Mouse (Mus musculus) liver, embryonic 13.5 days (tissue): ENCODE measurements around the gene Lcn3. TPM values are rescaled to one million over a fixed set of nuclear protein-coding genes. Genes with fewer than 3 reads are reported as not detected.
"Not testable (repeated sequence)": the region's sequence is repeated elsewhere in the genome, so short reads cannot be mapped to it uniquely, and the experiment has no call there.

Experiments used
- ATAC-seq: fragments of 200-750 bp; cut with Nextera tagmentation; 2 replicates; pipeline ENCODE4 v1.8.0; 2017; ENCODE audit warnings: low read depth, mild to moderate bottlenecking, moderate number of reproducible peaks, moderate library complexity
- DNase-seq: peaks from one replicate; pipeline ENCODE4 v3.0.0; 2022
- H3K27ac ChIP-seq: fragments of 300-500 bp; sonication (generic); 2 replicates; pipeline ENCODE4 v1.5.1; 2015; ENCODE audit warnings: moderate library complexity, mild to moderate bottlenecking, inconsistent platforms
- H3K27me3 ChIP-seq: fragments of 300-500 bp; sonication (generic); 2 replicates; pipeline ENCODE4 v1.6.1; 2015; ENCODE audit warnings: mild to moderate bottlenecking, inconsistent platforms
- H3K36me3 ChIP-seq: fragments of 300-500 bp; sonication (generic); 2 replicates; pipeline ENCODE4 v1.6.1; 2015; ENCODE audit warnings: mild to moderate bottlenecking, inconsistent platforms
- H3K4me1 ChIP-seq: fragments of 300-500 bp; sonication (generic); replicated peaks from 2 replicates; pipeline ENCODE4 v1.6.1; 2015; ENCODE audit warnings: inconsistent platforms
- H3K4me2 ChIP-seq: fragments of 300-500 bp; sonication (generic); 2 replicates; pipeline ENCODE4 v1.6.1; 2015; ENCODE audit warnings: inconsistent platforms, mild to moderate bottlenecking, moderate library complexity
- H3K4me3 ChIP-seq: fragments of 300-500 bp; sonication (generic); replicated peaks from 2 replicates; pipeline ENCODE4 v1.5.1; 2015; ENCODE audit warnings: mild to moderate bottlenecking, inconsistent platforms
- H3K9ac ChIP-seq: fragments of 300-500 bp; sonication (generic); 2 replicates; pipeline ENCODE4 v1.6.1; 2015; ENCODE audit warnings: mild to moderate bottlenecking, inconsistent platforms
- H3K9me3 ChIP-seq: fragments of 300-500 bp; sonication (generic); replicated peaks from 2 replicates; pipeline ENCODE4 v1.6.1; 2016; ENCODE audit warnings: inconsistent platforms
- WGBS: fragments of 180-500 bp; shearing (Covaris S2); methylation state at CpG from one replicate; pipeline ENCODE4 v1.1.7; 2015; ENCODE audit not compliant: insufficient replicate concordance; 5-methylcytosine and 5-hydroxymethylcytosine counted together
- polyA plus RNA-seq: library from polyadenylated mRNA; unstranded; fragments of >200 nt; fragmentation: Nextera tagmentation; extraction: Ambion mirVana; gene quantifications from 2 replicates; pipeline ENCODE4 v1.2.1, GENCODE M21; 2015

The Lcn3 gene
- not detected in 2 replicates for polyA plus RNA-seq

GRCm38 (mm10) chr2:25765269-25765668, at the start of gene Lcn3:
Gene Lcn3, plus strand, starts transcription at chr2:25765569.
- H3K4me3 ChIP-seq, result no peak within 1 kb of the TSS
- H3K27ac ChIP-seq, result no peak within 1 kb of the TSS
- no peaks in the 10 kb centered on the region for H3K9me3 ChIP-seq
- no peak within 1 kb of the TSS for H3K4me2 ChIP-seq
- no peak for DNase-seq
- WGBS, result 37% methylated on average over 2 of the region's 2 CpGs
- no peaks in the 10 kb centered on the region for H3K4me1 ChIP-seq
- H3K36me3 ChIP-seq, result no peaks in the 10 kb centered on the region
- peaks cover 3% of the 10 kb centered on the region; the same call in 1 of the 2 replicates for H3K27me3 ChIP-seq
- H3K9ac ChIP-seq, result no peak within 1 kb of the TSS
- ATAC-seq, result no peak

GRCm38 (mm10) chr2:25717222-25717621, 48.1 kb upstream of the Lcn3 start:
- no peak overlapping the region for H3K9ac ChIP-seq
- DNase-seq (no peak), ATAC-seq (no peak)
- no peaks in the 10 kb centered on the region for H3K27me3 ChIP-seq
- H3K27ac ChIP-seq, result no peak overlapping the region
- no peaks in the 10 kb centered on the region for H3K36me3 ChIP-seq
- no peak overlapping the region for H3K4me2 ChIP-seq
- no peak overlapping the region for H3K4me3 ChIP-seq
- no peaks in the 10 kb centered on the region for H3K9me3 ChIP-seq
- H3K4me1 ChIP-seq, result no peaks in the 10 kb centered on the region

DNA sequence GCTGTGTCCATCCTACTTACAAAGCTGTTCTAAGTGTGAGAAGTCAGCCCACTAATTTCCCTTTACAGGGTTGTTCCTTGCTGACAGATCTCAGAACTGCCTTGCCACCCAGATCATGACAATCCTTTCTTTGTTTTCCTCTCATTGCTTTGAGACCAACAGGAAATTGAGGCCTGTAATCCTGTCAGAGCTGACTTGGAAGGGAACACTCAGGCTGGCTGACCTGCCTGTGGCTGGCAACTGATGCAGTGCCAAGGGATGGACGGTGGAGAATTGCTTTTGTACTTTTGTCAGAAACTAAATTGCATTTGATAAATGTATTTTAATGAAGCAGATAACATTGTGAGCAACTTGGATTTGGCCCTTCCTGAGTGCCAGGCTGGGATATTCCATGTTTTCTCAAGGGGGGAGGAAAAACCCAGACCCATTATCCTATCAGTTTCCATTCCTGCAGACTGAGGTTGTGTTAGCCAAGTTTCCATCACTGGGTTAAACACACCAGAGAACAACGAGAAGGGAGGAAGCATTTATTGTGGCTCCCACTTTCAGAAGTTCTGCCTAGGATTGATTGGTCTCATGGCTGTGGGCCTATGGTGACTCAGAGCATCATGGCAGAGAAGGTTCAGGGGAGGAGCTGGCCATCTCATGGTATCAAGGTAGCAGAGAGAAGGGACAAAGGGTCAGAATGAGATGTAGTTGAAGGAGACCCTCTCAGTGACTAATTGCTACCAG, 32.0 kb upstream of the Lcn3 start:
- Histone ChIP-seq H3K27ac (no peak overlapping the region), H3K4me1 (no peaks in the 10 kb centered on the region), H3K9ac (no peak overlapping the region), H3K4me3 (no peak overlapping the region), H3K27me3 (no peaks in the 10 kb centered on the region), H3K9me3 (no peaks in the 10 kb centered on the region), H3K36me3 (no peaks in the 10 kb centered on the region), H3K4me2 (no peak overlapping the region)
- ATAC-seq, result no peak
- no peak for DNase-seq
- 42% methylated on average over 2 of the region's 2 CpGs for WGBS

- H3K36me3 ChIP-seq, H3K9me3 ChIP-seq, DNase-seq, H3K27ac ChIP-seq, H3K4me1 ChIP-seq, H3K4me2 ChIP-seq, H3K4me3 ChIP-seq, ATAC-seq, H3K27me3 ChIP-seq, H3K9ac ChIP-seq: not testable (repeated sequence)
- WGBS, result 60% methylated on average over 3 of the region's 3 CpGs
Observed at GRCm38 (mm10) chr2:25736709-25737108, 28.7 kb upstream of the Lcn3 start, which contains the start of gene Obp2b. Gene Obp2b, plus strand, starts transcription at chr2:25737009.

- DNase-seq, result no peak
Observed at GRCm38 (mm10) chr2:25741671-25742070, 23.7 kb upstream of the Lcn3 start.

DNA sequence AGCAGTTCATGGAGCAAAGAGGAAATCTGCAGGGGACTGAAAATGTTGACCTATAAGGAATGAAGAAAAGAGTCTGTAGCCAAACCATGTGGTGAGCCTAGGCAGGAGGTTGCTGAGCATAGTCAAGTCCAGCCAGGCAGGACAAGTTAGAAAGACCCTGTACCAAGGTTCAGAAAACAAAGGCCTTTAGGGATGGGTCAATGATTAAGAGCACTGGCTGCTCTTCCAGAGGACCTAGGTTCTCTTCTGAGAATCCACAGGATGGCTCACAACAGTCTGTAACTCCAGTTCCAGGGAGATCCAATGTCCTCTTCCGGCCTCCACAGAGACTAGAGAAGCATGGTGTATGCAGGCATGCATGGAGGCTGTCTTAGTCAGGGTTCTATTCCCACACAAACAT, 11.2 kb upstream of the Lcn3 start:
- no peak overlapping the region for H3K4me3 ChIP-seq
- no peak for ATAC-seq
- H3K36me3 ChIP-seq, result no peaks in the 10 kb centered on the region
- no peaks in the 10 kb centered on the region; the same call in 1 of the 2 replicates for H3K9me3 ChIP-seq
- no peaks in the 10 kb centered on the region for H3K4me1 ChIP-seq
- H3K27ac ChIP-seq, result no peak overlapping the region
- no peaks in the 10 kb centered on the region for H3K27me3 ChIP-seq
- H3K4me2 ChIP-seq, result no peak overlapping the region
- 67% methylated on average over 1 of the region's 1 CpGs for WGBS
- H3K9ac ChIP-seq, result no peak overlapping the region
- DNase-seq, result no peak

More at GRCm38 (mm10) chr2:25741671-25742070, 23.7 kb upstream of the Lcn3 start:
- no peaks in the 10 kb centered on the region for H3K36me3 ChIP-seq
- no peak overlapping the region for H3K4me2 ChIP-seq
- H3K9ac ChIP-seq, result no peak overlapping the region
- no peaks in the 10 kb centered on the region for H3K4me1 ChIP-seq
- 64% methylated on average over 1 of the region's 1 CpGs for WGBS
- no peak overlapping the region for H3K27ac ChIP-seq
- ATAC-seq, result no peak
- no peak overlapping the region for H3K4me3 ChIP-seq
- H3K27me3 ChIP-seq, result no peaks in the 10 kb centered on the region
- peaks cover 7% of the 10 kb centered on the region for H3K9me3 ChIP-seq

DNA sequence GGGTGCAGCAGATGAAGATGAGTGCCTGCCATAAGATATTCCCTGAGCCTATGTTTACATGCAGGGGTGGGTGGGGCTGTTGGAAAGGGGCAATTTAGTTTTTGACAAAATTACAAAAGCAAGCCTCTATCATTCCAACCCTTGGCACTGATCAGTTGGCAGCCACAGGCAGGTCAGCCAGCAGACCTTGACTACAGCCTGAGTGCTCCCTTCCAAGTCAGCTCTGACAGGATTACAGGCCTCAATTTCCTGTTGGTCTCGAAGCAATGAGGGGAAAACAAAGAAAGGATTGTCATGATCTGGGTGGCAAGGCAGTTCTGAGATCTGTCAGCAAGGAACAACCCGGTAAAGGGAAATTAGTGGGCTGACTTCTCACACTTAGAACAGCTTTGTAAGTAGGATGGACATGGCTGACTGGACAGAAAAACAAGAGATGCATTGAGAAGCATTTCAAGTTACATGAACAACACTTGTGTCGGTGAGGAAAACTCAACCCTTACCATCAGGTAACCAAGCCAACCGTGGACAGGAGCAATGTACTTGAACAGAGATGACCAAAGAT, 7.2 kb upstream of the Lcn3 start:
- WGBS, result 51% methylated on average over 4 of the region's 4 CpGs
- Histone ChIP-seq H3K27me3 (no peaks in the 10 kb centered on the region), H3K4me3 (no peak overlapping the region), H3K36me3 (no peaks in the 10 kb centered on the region), H3K9ac (no peak overlapping the region), H3K4me1 (no peaks in the 10 kb centered on the region), H3K4me2 (no peak overlapping the region), H3K27ac (no peak overlapping the region), H3K9me3 (no peaks in the 10 kb centered on the region; the same call in 1 of the 2 replicates)
- DNase-seq (no peak), ATAC-seq (no peak)

DNA sequence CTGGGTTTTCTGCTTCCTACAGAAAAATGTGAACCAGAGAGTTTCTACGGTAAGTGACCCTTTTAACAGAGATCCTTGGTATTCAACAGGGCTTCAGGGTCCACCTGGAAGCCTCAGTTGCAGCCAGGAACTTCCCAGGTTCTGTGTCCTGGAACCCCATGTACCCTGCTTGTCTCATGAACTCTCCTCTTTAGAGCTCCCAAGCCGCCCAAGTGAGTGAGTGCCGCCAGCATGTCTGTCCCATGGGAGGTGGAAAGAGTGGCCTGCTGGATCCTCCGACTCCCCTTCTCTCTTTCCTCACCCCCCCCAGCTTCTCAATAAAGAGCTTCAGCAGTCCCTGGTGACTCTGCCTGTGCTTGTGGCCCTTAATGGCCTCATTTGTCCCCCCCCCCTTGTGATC, 2.4 kb downstream of the Lcn3 start:
- 48% methylated on average over 4 of the region's 4 CpGs for WGBS
- ATAC-seq (no peak), DNase-seq (no peak)
- Histone ChIP-seq H3K4me3 (no peak overlapping the region), H3K9me3 (no peaks in the 10 kb centered on the region), H3K36me3 (no peaks in the 10 kb centered on the region), H3K4me1 (no peaks in the 10 kb centered on the region), H3K27me3 (peaks cover 3% of the 10 kb centered on the region; the same call in 1 of the 2 replicates), H3K9ac (no peak overlapping the region), H3K27ac (no peak overlapping the region), H3K4me2 (no peak overlapping the region)

GRCm38 (mm10) chr2:25773507-25773906, 8.1 kb downstream of the Lcn3 start:
- Histone ChIP-seq H3K36me3 (no peaks in the 10 kb centered on the region), H3K9me3 (no peaks in the 10 kb centered on the region), H3K27ac (no peak overlapping the region), H3K4me3 (no peak overlapping the region), H3K27me3 (peaks cover 3% of the 10 kb centered on the region; the same call in 1 of the 2 replicates), H3K9ac (no peak overlapping the region), H3K4me1 (no peaks in the 10 kb centered on the region), H3K4me2 (no peak overlapping the region)
- ATAC-seq (no peak), DNase-seq (no peak)
- 55% methylated on average over 2 of the region's 2 CpGs for WGBS

- no peak overlapping the region for H3K27ac ChIP-seq
- DNase-seq, result no peak
- no peaks in the 10 kb centered on the region for H3K9me3 ChIP-seq
- H3K4me3 ChIP-seq, result no peak overlapping the region
- H3K36me3 ChIP-seq, result no peaks in the 10 kb centered on the region
- no peaks in the 10 kb centered on the region for H3K4me1 ChIP-seq
- ATAC-seq, result no peak
- peaks cover under 1% of the 10 kb centered on the region; the same call in 1 of the 2 replicates for H3K27me3 ChIP-seq
- H3K9ac ChIP-seq, result no peak overlapping the region
- H3K4me2 ChIP-seq, result no peak overlapping the region
- 47% methylated on average over 2 of the region's 2 CpGs for WGBS
Observed at GRCm38 (mm10) chr2:25774640-25775039, 9.3 kb downstream of the Lcn3 start.

GRCm38 (mm10) chr2:25775991-25776390, 10.6 kb downstream of the Lcn3 start:
- H3K4me1 ChIP-seq, result no peaks in the 10 kb centered on the region

GRCm38 (mm10) chr2:25776717-25777116, 11.3 kb downstream of the Lcn3 start, which contains the start of gene Lcn11:
Gene Lcn11, plus strand, starts transcription at chr2:25777017.
- no peaks in the 10 kb centered on the region for H3K36me3 ChIP-seq
- no peaks in the 10 kb centered on the region for H3K9me3 ChIP-seq
- H3K27ac ChIP-seq, result no peak within 1 kb of the TSS
- H3K4me1 ChIP-seq, result no peaks in the 10 kb centered on the region
- no peak within 1 kb of the TSS for H3K4me2 ChIP-seq
- DNase-seq (no peak), ATAC-seq (no peak)
- H3K27me3 ChIP-seq, result no peaks in the 10 kb centered on the region; the same call in 1 of the 2 replicates
- 36% methylated on average over 1 of the region's 1 CpGs for WGBS
- H3K4me3 ChIP-seq, result no peak within 1 kb of the TSS
- H3K9ac ChIP-seq, result no peak within 1 kb of the TSS

More at GRCm38 (mm10) chr2:25775991-25776390, 10.6 kb downstream of the Lcn3 start:
- DNase-seq, result no peak
- H3K9ac ChIP-seq, result no peak overlapping the region
- no peaks in the 10 kb centered on the region for H3K36me3 ChIP-seq
- 49% methylated on average over 3 of the region's 3 CpGs for WGBS
- H3K4me3 ChIP-seq, result no peak overlapping the region
- no peaks in the 10 kb centered on the region; the same call in 1 of the 2 replicates for H3K27me3 ChIP-seq
- ATAC-seq, result no peak
- no peak overlapping the region for H3K27ac ChIP-seq
- no peak overlapping the region for H3K4me2 ChIP-seq
- no peaks in the 10 kb centered on the region for H3K9me3 ChIP-seq
